Mouse (Mus musculus): ENCODE results near the gene Ank3.

Gene Ank3

DNA sequence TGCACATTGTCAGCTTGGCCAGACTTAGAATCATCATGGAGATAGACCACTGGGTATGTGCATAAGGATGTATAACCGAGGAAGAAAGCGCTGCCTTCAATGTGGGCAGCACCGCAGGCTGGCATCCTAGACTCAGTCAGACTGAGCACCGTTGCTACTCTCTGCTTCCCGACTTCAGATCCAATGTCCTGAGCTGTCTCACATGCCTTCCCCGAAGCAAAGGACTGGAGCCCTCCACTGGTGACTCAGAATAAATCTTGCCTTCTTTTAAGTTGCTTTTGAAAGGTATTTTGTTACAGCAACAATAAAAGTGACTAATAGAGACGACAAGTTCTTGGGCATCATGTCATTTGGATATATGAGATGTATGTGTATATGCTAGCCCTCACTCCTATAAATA, 55.9 kb downstream of the Ank3 start:
- in situ Hi-C loops (cut with MboI; ENCODE audit: low pct_unique_long_range_greater_than_20kb in 1 of 2, low sequenced_read_pairs in 2 of 2, unreplicated experiment in 1 of 2): loop anchor here in 1 of 2 experiments (5.0 kb wide), 1 partner anchor 73 kb away; no protein-coding TSS in a partner anchor

DNA sequence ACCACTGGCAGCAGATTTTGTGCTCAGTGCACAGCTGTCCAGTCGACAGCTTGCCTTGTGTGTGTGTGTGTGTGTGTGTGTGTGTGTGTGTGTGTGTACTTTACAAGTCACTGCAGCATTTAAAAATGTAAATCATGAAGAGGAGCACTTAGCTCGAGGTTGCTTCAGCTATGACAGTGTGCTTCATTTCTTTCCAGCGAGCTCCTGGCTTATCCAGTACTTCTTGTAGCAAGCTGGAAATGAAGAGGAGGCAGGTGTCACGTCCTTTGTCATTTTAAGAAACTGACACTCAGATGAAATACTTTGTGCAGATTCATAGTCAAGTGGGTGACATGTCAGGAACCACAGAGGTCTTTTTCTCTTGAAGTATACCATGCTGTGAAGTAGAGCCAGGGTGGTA, 66.3 kb downstream of the Ank3 start:
- in situ Hi-C loops (cut with MboI; ENCODE audit: low pct_unique_long_range_greater_than_20kb in 1 of 2, low sequenced_read_pairs in 2 of 2, unreplicated experiment in 1 of 2): no loop called here

GRCm38 (mm10) chr10:69465558-69466200, 67.1 kb downstream of the Ank3 start:
- in situ Hi-C loops (cut with MboI; ENCODE audit: low pct_unique_long_range_greater_than_20kb in 1 of 2, low sequenced_read_pairs in 2 of 2, unreplicated experiment in 1 of 2): no loop called here

- in situ Hi-C loops (cut with MboI; ENCODE audit: low pct_unique_long_range_greater_than_20kb in 1 of 2, low sequenced_read_pairs in 2 of 2, unreplicated experiment in 1 of 2): no loop called here
Observed at GRCm38 (mm10) chr10:69466201-69466585, 67.6 kb downstream of the Ank3 start.

DNA sequence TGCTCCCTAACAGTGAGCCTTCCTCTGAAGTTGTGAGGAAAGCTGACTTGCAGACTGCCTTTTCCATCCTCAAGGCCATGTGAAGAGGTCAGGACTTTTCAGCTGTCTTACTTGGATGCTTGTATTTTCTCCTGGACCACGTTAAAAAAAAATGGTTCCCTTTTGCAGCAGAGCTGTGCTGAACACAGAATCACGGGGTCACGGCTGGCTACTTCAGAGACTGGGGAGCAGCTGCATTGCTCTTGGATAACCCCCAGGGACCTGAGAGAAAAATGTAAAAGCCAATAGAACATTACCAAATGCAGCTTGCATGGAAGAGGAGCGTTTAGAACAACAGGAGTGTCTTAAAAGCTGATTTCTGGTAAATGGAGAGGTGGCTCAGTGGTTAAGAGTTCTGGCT, 68.0 kb downstream of the Ank3 start:
- in situ Hi-C loops (cut with MboI; ENCODE audit: low pct_unique_long_range_greater_than_20kb in 1 of 2, low sequenced_read_pairs in 2 of 2, unreplicated experiment in 1 of 2): no loop called here

- in situ Hi-C loops (cut with MboI; ENCODE audit: low pct_unique_long_range_greater_than_20kb in 1 of 2, low sequenced_read_pairs in 2 of 2, unreplicated experiment in 1 of 2): no loop called here
Observed at GRCm38 (mm10) chr10:69467182-69467581, 68.6 kb downstream of the Ank3 start.

DNA sequence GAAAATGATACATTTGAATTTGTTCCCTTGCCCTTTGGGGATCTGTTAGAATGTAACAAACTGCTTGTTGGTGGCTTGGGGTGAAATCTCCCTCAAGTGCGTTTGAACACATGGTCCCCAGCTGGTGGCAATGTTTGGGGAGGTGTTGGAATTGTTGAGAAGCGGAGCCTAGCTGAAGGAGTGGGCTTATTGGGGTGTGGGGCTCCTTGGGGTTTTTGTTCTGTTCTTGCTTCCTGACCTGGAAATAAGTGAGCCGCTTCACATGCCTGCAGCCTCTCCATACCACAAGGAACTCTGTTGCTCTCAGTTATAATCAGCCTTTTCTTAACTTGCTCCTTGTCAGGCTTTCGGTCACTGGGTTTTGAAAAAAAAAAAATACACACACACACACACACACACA, 73.3 kb downstream of the Ank3 start:
- in situ Hi-C loops (cut with MboI; ENCODE audit: low pct_unique_long_range_greater_than_20kb in 1 of 2, low sequenced_read_pairs in 2 of 2, unreplicated experiment in 1 of 2): no loop called here

DNA sequence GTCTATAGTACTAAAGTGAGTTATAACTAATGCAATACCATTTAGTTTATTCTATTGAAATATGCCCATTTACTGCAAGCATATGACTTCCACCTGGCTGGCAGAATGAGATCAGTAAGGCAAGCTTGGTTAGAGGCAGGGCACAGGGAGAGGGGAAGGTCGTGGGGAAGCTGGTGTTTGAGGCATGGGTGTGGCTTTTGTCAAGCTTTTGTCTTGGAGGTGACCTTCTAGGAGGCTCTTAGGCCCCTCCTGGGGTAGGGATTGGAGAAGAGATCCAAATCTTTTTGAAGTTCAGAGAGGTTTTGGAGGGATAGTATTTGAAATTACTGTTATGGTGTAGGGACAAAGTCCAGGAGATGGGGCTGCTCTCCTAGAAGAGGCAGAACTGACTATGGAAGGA, 78.3 kb downstream of the Ank3 start:
- in situ Hi-C loops (cut with MboI; ENCODE audit: low pct_unique_long_range_greater_than_20kb in 1 of 2, low sequenced_read_pairs in 2 of 2, unreplicated experiment in 1 of 2): no loop called here

- in situ Hi-C loops (cut with MboI; ENCODE audit: low pct_unique_long_range_greater_than_20kb in 1 of 2, low sequenced_read_pairs in 2 of 2, unreplicated experiment in 1 of 2): no loop called here
Observed at GRCm38 (mm10) chr10:69477656-69478055, 79.1 kb downstream of the Ank3 start.

DNA sequence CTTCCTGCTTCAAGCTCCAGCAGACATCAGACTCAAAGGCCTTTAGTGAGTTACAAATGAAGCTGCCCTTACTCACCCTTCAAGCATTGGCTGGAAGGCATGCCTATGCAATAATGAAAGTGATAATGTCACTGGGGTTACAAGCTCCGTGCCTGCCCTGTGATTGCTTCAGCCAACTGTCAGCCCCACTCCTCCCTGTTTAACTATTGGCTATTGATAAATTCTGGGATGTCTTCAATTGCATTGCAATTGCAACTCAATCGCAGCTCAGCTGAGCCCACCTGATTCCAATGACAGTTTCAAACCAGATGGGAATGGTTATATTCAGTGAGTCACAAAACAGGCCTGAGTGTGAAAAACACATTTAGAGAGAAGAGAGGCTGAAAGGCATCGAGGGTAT, 80.3 kb downstream of the Ank3 start:
- in situ Hi-C loops (cut with MboI; ENCODE audit: low pct_unique_long_range_greater_than_20kb in 1 of 2, low sequenced_read_pairs in 2 of 2, unreplicated experiment in 1 of 2): no loop called here

- in situ Hi-C loops (cut with MboI; ENCODE audit: low pct_unique_long_range_greater_than_20kb in 1 of 2, low sequenced_read_pairs in 2 of 2, unreplicated experiment in 1 of 2): no loop called here
Observed at GRCm38 (mm10) chr10:69485191-69485786, 86.7 kb downstream of the Ank3 start.

DNA sequence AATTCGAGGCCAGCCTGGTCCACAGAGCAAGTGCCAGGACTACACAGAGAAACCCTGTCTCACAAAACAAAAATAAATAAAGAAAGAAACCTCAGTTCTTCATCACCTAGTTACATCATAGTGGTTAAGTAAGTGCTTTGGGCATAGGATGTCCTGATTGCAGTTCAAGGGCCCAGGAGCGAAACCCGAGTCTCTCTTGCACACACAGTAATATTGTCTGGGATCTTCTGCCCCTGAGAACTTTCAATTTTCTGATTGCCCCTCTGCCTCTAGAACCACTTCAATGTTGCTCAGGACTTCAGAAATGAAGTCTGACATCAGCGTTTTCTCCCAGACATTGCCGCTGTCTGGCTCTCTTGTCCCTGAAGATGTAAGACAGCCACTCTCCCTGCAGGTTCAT, 91.6 kb downstream of the Ank3 start:
- in situ Hi-C loops (cut with MboI; ENCODE audit: low pct_unique_long_range_greater_than_20kb in 1 of 2, low sequenced_read_pairs in 2 of 2, unreplicated experiment in 1 of 2): no loop called here

DNA sequence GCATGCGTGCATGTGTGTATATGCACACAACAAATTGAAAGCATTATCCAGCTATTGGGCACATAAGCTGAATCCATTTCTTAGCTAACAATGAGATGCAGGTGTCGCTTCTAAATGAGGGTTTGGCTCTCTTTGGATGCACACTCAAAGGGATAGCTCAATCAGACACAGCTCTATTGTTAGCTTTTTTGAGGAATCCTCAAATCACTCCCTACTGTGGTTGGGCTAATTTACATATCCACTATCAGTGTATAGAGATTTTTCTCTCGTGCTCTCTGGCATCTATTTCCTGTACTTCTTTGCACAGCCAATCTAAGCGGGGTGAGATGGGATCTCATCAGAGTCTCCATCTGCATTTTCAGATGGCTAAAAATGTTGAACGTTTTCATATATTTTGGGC, 93.4 kb downstream of the Ank3 start:
- in situ Hi-C loops (cut with MboI; ENCODE audit: low pct_unique_long_range_greater_than_20kb in 1 of 2, low sequenced_read_pairs in 2 of 2, unreplicated experiment in 1 of 2): no loop called here

DNA sequence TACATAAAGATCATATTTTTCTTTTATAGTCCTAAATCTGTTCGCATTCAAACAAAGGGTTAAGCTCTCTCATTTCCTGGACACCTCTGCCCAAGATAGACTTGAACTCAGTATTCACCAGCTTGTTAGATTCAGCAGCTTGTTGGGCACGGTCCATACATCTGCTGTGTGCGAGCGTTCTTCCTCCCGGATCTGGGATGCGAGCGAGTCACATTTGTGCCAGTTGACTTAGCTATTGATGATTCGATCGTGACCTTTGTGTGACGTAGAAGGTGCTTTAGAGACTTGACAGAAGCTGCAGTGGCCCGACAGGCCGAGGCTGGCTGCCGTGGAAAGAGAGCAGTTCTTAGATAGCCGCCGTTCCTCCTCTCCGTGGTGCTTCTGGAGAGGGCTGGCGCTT, 98.8 kb downstream of the Ank3 start:
- in situ Hi-C loops (cut with MboI; ENCODE audit: low pct_unique_long_range_greater_than_20kb in 1 of 2, low sequenced_read_pairs in 2 of 2, unreplicated experiment in 1 of 2): no loop called here

- in situ Hi-C loops (cut with MboI; ENCODE audit: low pct_unique_long_range_greater_than_20kb in 1 of 2, low sequenced_read_pairs in 2 of 2, unreplicated experiment in 1 of 2): no loop called here
Observed at GRCm38 (mm10) chr10:69500171-69500860, 101.7 kb downstream of the Ank3 start.

DNA sequence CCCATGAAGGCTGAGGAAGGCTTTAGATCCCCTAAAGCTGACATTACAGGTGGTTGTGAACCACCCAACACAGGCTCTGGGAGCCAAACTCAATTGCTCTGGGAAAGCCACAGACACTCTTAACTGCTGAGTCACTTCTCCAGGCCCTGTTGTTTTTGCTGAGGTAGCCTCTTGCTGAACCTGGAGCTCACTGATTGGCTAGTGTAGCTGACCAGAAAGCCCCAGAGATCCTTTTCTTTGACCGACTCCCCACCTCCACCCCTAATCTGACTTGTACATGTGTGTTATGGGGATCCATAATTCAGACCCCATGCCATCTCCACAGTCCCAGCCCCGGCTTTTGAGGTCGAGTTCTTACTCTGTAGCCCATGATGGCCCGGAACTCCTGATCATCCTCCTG, 105.2 kb downstream of the Ank3 start:
- in situ Hi-C loops (cut with MboI; ENCODE audit: low pct_unique_long_range_greater_than_20kb in 1 of 2, low sequenced_read_pairs in 2 of 2, unreplicated experiment in 1 of 2): no loop called here

DNA sequence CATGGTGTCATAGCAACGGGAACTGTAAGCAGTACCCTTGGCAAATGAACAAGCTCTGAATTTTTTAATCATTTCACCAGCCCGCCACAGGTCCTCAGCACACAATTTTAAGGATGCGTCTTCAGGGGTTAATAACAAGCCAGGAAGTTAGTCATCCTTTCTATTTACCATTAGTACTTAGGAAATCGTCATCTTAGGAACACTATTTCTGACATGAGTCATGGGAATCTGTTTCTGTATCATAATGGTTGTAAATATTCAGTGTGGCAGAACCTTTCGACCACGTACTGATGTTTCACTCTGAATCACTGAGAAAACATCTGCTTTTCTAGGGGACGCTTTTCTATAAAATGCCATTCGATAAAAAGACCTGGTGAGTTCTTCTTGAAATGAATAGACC, 109.1 kb downstream of the Ank3 start:
- in situ Hi-C loops (cut with MboI; ENCODE audit: low pct_unique_long_range_greater_than_20kb in 1 of 2, low sequenced_read_pairs in 2 of 2, unreplicated experiment in 1 of 2): no loop called here

GRCm38 (mm10) chr10:69510392-69510791, 111.8 kb downstream of the Ank3 start:
- in situ Hi-C loops (cut with MboI; ENCODE audit: low pct_unique_long_range_greater_than_20kb in 1 of 2, low sequenced_read_pairs in 2 of 2, unreplicated experiment in 1 of 2): no loop called here

DNA sequence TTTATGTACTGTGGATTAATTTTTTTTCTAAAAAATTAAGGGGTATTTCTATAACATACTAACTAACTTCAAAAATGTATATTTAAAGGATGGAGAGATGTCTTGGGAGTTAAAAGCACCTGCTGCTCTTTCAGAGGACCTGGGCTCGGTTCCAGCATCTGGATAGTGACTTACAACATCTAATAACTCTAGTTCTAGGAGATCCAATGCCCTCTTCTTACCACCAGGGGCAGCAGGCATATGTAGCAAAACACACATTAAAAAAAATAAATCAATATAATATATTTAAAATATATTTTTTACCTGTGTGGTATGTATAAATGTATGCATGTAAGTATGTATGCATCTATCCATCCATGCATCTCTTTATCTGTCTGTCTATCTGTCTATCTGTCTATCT, 112.7 kb downstream of the Ank3 start:
- in situ Hi-C loops (cut with MboI; ENCODE audit: low pct_unique_long_range_greater_than_20kb in 1 of 2, low sequenced_read_pairs in 2 of 2, unreplicated experiment in 1 of 2): no loop called here

GRCm38 (mm10) chr10:69521977-69522376, 123.4 kb downstream of the Ank3 start:
- in situ Hi-C loops (cut with MboI; ENCODE audit: low pct_unique_long_range_greater_than_20kb in 1 of 2, low sequenced_read_pairs in 2 of 2, unreplicated experiment in 1 of 2): no loop called here

Measured in mouse embryonic stem cell (cell line).